Mouse (Mus musculus): ENCODE measurements around the gene Snap23. TPM values are rescaled to one million over a fixed set of nuclear protein-coding genes. Genes with fewer than 3 reads are reported as not detected.
"Not testable (repeated sequence)": the region's sequence is repeated elsewhere in the genome, so short reads cannot be mapped to it uniquely, and the experiment has no call there.

Snap23 gene
- 10 to 100 TPM; 51.7 to 60.1 TPM for total RNA-seq (2021)
- long read RNA-seq, experiment 1, transcript Snap23-202 (8 exons, 2,723 nt): major isoform, 13 of 20 reads
- long read RNA-seq, experiment 1, partial matches to known transcripts: 2 of 20 reads
- long read RNA-seq, experiment 1, other reads (novel, unspliced or antisense): 4 of 20 reads
- long read RNA-seq, experiment 2, transcript Snap23-202 (8 exons, 2,723 nt): major isoform, 25 of 33 reads
- long read RNA-seq, experiment 2, partial matches to known transcripts: 0 of 33 reads
- long read RNA-seq, experiment 2, other reads (novel, unspliced or antisense): 5 of 33 reads

- DNase-seq (ENCODE audit: low spot score in 2 of 2): peak; percentile 91 to 93
Measured at GRCm38 (mm10) chr2:120566886-120567797, at the start of gene Snap23. Snap23 (plus strand) TSS chr2:120567671.

GRCm38 (mm10) chr2:120518547-120519210, 48.8 kb upstream of the Snap23 start:
- no peak for DNase-seq (ENCODE audit: low spot score in 2 of 2)

DNA sequence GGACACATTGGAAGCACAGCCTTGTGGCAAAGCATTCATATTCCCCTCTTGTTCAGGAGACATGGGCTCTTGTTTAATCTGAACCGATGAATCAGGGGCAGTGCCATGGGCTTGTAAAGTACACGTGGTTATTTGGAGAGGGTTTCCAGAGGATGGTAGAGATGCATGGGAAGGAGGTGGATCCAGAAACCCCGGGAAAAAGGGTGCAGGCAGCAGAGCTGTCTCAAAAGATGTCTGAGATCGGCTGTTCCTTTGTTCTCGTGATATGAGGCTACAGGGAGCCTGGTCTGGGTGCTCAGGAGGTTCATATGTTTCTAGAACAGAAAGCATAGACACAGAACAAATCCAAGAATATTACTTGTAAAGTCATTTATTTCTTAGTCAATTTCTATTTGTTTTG, 40.7 kb upstream of the Snap23 start:
- DNase-seq (ENCODE audit: low spot score in 2 of 2): no peak

- DNase-seq (ENCODE audit: low spot score in 2 of 2): no peak
Measured at GRCm38 (mm10) chr2:120529531-120529930, 37.9 kb upstream of the Snap23 start.

GRCm38 (mm10) chr2:120531223-120531622, 36.2 kb upstream of the Snap23 start:
- DNase-seq (ENCODE audit: low spot score in 2 of 2): no peak

- DNase-seq (ENCODE audit: low spot score in 2 of 2): no peak
Measured at GRCm38 (mm10) chr2:120539333-120539732, 28.1 kb upstream of the Snap23 start.

- DNase-seq (ENCODE audit: low spot score in 2 of 2): peak; percentile 3 to 47
Measured at GRCm38 (mm10) chr2:120539778-120540208, 27.7 kb upstream of the Snap23 start.

- DNase-seq (ENCODE audit: low spot score in 2 of 2): no peak
Measured at GRCm38 (mm10) chr2:120544732-120545131, 22.7 kb upstream of the Snap23 start.

DNA sequence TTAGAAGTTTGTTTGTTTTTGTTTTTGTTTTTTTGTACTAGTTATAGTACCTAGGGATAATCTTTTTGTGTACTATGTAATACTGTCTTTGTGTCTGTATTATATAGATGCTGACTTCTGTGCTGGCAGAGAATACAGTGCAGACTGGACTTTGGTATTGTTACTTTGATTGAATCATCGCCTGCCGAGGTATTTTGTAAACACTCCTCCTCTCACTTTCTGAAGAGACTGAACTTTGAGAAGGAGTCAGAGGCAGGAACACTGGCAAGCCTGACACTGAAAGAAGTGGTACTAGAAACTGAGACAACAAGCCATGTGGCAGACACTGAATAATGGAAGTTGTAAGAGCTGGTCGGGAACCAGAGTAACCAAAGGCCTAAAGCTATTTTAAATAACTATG, 10.6 kb upstream of the Snap23 start:
- no peak for DNase-seq (ENCODE audit: low spot score in 2 of 2)

- no peak for DNase-seq (ENCODE audit: low spot score in 2 of 2)
Measured at GRCm38 (mm10) chr2:120558813-120559212, 8.7 kb upstream of the Snap23 start.

DNA sequence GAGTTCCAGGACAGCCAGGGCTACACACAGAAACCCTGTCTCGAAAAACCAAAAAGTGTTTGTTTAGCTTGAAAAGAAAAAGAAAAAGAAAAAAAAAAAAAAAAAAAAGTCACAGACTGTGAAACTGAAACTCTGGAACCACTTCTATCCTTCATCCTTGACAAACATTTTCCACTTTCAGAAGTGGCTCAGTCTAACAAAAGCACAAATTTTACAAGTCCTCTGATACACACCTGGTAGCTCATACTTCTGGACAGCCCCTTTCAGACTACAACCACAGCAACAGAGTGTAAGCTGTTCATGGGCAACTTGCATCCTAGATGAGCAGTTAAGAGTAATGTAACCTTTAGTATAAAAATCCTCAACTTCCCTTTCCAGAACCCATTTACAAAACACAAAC, 5.9 kb upstream of the Snap23 start:
- no peak for DNase-seq (ENCODE audit: low spot score in 2 of 2)

GRCm38 (mm10) chr2:120562859-120563234, 4.6 kb upstream of the Snap23 start:
- DNase-seq (ENCODE audit: low spot score in 2 of 2): no peak

DNA sequence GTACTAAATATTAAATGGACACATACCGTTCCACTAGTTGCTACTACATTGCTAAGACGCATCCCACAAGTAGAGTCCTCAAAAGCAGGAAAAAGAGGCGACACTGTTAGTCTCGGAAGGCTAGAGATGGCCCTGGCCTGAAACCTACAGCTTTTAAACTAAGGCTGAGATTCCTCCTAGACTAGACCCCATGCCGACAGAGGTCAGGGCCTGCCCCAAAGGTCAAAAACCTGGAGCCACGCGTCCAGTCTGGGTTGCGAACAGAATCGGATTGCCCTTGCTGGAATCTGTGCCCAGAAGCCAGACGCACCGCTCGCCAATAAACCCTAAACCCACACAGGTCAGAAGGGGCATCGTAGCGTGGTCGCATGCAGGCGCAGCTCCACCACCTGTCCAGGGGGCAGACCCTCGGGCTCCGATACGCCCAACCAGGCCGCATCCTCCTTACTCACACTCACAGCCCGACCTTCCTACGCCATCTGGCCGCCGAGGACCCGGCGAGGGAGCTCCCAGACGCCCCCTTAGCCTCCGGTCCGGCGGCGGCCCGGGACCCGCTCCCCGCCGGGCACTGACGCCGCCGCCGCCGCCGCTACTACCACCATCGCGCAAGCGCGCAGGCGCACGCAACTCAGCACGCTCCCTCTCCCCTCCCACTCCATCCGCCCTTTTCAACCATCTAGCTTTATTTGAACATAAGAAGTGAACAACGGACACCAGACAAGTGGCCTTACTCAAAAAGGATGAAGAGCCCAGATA, 4.1 kb upstream of the Snap23 start, which contains the start of gene Zfp106:
Gene Zfp106 (minus strand): TSS at position 609 of the 756 bp plus-strand sequence.
- peak; percentile 63 to 74 for DNase-seq (ENCODE audit: low spot score in 2 of 2)

GRCm38 (mm10) chr2:120564548-120565188, 2.8 kb upstream of the Snap23 start:
- not testable (repeated sequence) for DNase-seq (ENCODE audit: low spot score in 2 of 2)

DNA sequence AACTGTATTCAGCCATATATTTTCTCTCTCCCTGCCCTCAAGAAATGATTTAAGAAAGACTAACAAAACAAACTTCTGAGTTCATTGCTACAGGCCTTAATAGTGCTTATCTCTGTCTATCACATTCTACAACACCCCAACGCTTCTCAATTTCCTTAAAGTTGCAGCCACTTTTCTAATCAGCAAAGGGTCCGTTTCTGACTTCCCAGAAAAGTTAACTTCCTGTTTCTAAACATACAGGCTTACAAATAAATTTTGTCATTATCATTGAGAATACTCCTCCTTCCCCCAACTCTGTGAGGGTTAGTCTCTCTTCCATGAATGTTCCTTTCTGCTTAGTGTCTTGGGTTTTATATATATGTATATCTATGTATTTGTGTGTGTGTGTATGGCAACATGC, 2.1 kb upstream of the Snap23 start:
- no peak for DNase-seq (ENCODE audit: low spot score in 2 of 2)

GRCm38 (mm10) chr2:120567798-120568320, 388 bp downstream of the Snap23 start:
- DNase-seq (ENCODE audit: low spot score in 2 of 2): no peak

DNA sequence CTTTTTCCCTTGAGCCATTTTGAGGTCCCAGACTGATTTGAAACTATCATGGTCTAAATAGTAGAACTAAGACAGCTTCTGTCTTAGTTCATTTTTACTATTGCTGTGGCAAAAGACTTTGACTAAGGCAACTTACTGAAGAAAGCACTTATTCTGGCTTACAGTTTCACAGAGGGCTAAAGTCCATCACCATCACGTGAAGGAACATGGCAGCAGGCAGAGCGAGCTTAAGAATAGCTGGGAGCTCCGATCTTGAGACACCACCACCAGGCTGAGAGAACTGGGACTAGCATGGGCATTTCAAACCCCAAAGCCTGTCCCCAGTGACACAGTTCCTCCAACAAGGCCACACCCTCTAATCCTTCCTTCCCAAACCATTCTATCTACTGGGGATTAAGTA, 3.6 kb downstream of the Snap23 start:
- DNase-seq (ENCODE audit: low spot score in 2 of 2): no peak

- not testable (repeated sequence) for DNase-seq (ENCODE audit: low spot score in 2 of 2)
Measured at GRCm38 (mm10) chr2:120572161-120572560, 4.7 kb downstream of the Snap23 start.

DNA sequence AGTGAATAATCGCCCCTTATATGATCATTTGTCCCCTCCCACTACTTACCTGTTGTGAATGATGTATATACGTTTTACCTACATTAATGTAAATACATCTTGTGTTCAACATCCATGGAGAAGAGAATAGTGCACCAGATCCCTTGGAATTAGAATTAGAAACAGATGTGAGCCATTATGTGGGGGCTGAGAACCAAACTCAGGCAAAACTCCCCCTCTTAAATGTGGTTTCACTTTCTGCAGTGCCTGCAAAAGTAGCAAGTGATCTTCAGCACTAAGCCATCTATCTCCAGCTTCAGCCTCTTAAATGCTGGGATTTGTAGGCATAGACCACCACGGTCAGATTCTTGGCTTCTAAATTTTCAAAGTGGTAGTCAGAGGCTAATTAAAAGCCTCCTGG, 7.7 kb downstream of the Snap23 start:
- no peak for DNase-seq (ENCODE audit: low spot score in 2 of 2)

- DNase-seq (ENCODE audit: low spot score in 2 of 2): no peak
Measured at GRCm38 (mm10) chr2:120575978-120576377, 8.5 kb downstream of the Snap23 start.

Data from adrenal gland, postnatal 4 days (tissue).